Mouse (Mus musculus): ENCODE measurements around the gene Vps39. TPM values are rescaled to one million over a fixed set of nuclear protein-coding genes. Genes with fewer than 3 reads are reported as not detected.

The Vps39 gene
- polyA plus RNA-seq, 1 experiment from 2014 or later = 20.5 TPM

- no peaks in the 10 kb centered on the region for H3K9me3 ChIP-seq (ENCODE audit: control insufficient read depth, low read length)
- H3K4me3 ChIP-seq (ENCODE audit: control insufficient read depth in 1 of 2, insufficient read depth in 1 of 2, low read depth in 1 of 2, low read length in 2 of 2) = no peak overlapping the region
- H3K27ac ChIP-seq (replicated peaks in 1 of 2; ENCODE audit: control insufficient read depth in 1 of 2, insufficient read depth in 1 of 2, low read depth in 2 of 2, low read length in 2 of 2) = no peak overlapping the region
- H3K9ac ChIP-seq (ENCODE audit: low read length) = no peak overlapping the region
- H3K27me3 ChIP-seq (ENCODE audit: control insufficient read depth, insufficient read depth, low read length) = no peaks in the 10 kb centered on the region
- peaks cover 88% of the 10 kb centered on the region for H3K36me3 ChIP-seq (ENCODE audit: control insufficient read depth, insufficient read depth, low read length)
- H3K4me2 ChIP-seq (ENCODE audit: low read length) = no peak overlapping the region
- 93% methylated on average over 4 of the region's 4 CpGs for WGBS
- H3K4me1 ChIP-seq (ENCODE audit: control insufficient read depth in 2 of 2, insufficient read depth in 2 of 2, low read length in 2 of 2) = no peaks in the 10 kb centered on the region
- no peak for ATAC-seq (ENCODE audit: insufficient number of reproducible peaks, insufficient read depth, low FRiP score, low read depth)
Measured at GRCm38 (mm10) chr2:120331575-120331974, 21.4 kb downstream of the Vps39 start.

- peaks cover 39% of the 10 kb centered on the region for H3K36me3 ChIP-seq (ENCODE audit: control insufficient read depth, insufficient read depth, low read length)
- ATAC-seq (ENCODE audit: insufficient number of reproducible peaks, insufficient read depth, low FRiP score, low read depth) = no peak
- H3K4me3 ChIP-seq (ENCODE audit: control insufficient read depth in 1 of 2, insufficient read depth in 1 of 2, low read depth in 1 of 2, low read length in 2 of 2) = no peak overlapping the region
- no peaks in the 10 kb centered on the region for H3K9me3 ChIP-seq (ENCODE audit: control insufficient read depth, low read length)
- H3K4me2 ChIP-seq (ENCODE audit: low read length) = no peak overlapping the region
- H3K4me1 ChIP-seq (ENCODE audit: control insufficient read depth in 2 of 2, insufficient read depth in 2 of 2, low read length in 2 of 2) = no peaks in the 10 kb centered on the region
- no peaks in the 10 kb centered on the region for H3K27me3 ChIP-seq (ENCODE audit: control insufficient read depth, insufficient read depth, low read length)
- H3K9ac ChIP-seq (ENCODE audit: low read length) = no peak overlapping the region
- WGBS = 66% methylated on average over 4 of the region's 4 CpGs
- H3K27ac ChIP-seq (replicated peaks in 1 of 2; ENCODE audit: control insufficient read depth in 1 of 2, insufficient read depth in 1 of 2, low read depth in 2 of 2, low read length in 2 of 2) = no peak overlapping the region
Measured at GRCm38 (mm10) chr2:120315077-120315476, 37.9 kb downstream of the Vps39 start.

GRCm38 (mm10) chr2:120314487-120314886, 38.5 kb downstream of the Vps39 start:
- Histone ChIP-seq H3K4me1 (ENCODE audit: control insufficient read depth in 2 of 2, insufficient read depth in 2 of 2, low read length in 2 of 2) (no peaks in the 10 kb centered on the region), H3K27ac (replicated peaks in 1 of 2; ENCODE audit: control insufficient read depth in 1 of 2, insufficient read depth in 1 of 2, low read depth in 2 of 2, low read length in 2 of 2) (no peak overlapping the region), H3K36me3 (ENCODE audit: control insufficient read depth, insufficient read depth, low read length) (peaks cover 37% of the 10 kb centered on the region), H3K27me3 (ENCODE audit: control insufficient read depth, insufficient read depth, low read length) (no peaks in the 10 kb centered on the region), H3K9me3 (ENCODE audit: control insufficient read depth, low read length) (no peaks in the 10 kb centered on the region), H3K4me3 (ENCODE audit: control insufficient read depth in 1 of 2, insufficient read depth in 1 of 2, low read depth in 1 of 2, low read length in 2 of 2) (no peak overlapping the region), H3K4me2 (ENCODE audit: low read length) (no peak overlapping the region), H3K9ac (ENCODE audit: low read length) (no peak overlapping the region)
- no peak for ATAC-seq (ENCODE audit: insufficient number of reproducible peaks, insufficient read depth, low FRiP score, low read depth)
- 85% methylated on average over 4 of the region's 4 CpGs for whole genome bisulfite sequencing

- Histone ChIP-seq H3K9me3 (ENCODE audit: control insufficient read depth, low read length) (no peaks in the 10 kb centered on the region), H3K27ac (replicated peaks in 1 of 2; ENCODE audit: control insufficient read depth in 1 of 2, insufficient read depth in 1 of 2, low read depth in 2 of 2, low read length in 2 of 2) (no peak within 1 kb of the TSS), H3K4me2 (ENCODE audit: low read length) (no peak within 1 kb of the TSS), H3K27me3 (ENCODE audit: control insufficient read depth, insufficient read depth, low read length) (no peaks in the 10 kb centered on the region), H3K4me3 (ENCODE audit: control insufficient read depth in 1 of 2, insufficient read depth in 1 of 2, low read depth in 1 of 2, low read length in 2 of 2) (no peak within 1 kb of the TSS), H3K36me3 (ENCODE audit: control insufficient read depth, insufficient read depth, low read length) (peaks cover 32% of the 10 kb centered on the region), H3K4me1 (ENCODE audit: control insufficient read depth in 2 of 2, insufficient read depth in 2 of 2, low read length in 2 of 2) (no peaks in the 10 kb centered on the region), H3K9ac (ENCODE audit: low read length) (no peak within 1 kb of the TSS)
- ATAC-seq (ENCODE audit: insufficient number of reproducible peaks, insufficient read depth, low FRiP score, low read depth) = no peak
- WGBS = 35% methylated on average over 3 of the region's 3 CpGs
Measured at GRCm38 (mm10) chr2:120313976-120314375, 39.0 kb downstream of the Vps39 start, which contains the start of gene Pla2g4f. Pla2g4f (minus strand) TSS chr2:120314165.

- Histone ChIP-seq H3K27ac (replicated peaks in 1 of 2; ENCODE audit: control insufficient read depth in 1 of 2, insufficient read depth in 1 of 2, low read depth in 2 of 2, low read length in 2 of 2) (no peak overlapping the region), H3K4me1 (ENCODE audit: control insufficient read depth in 2 of 2, insufficient read depth in 2 of 2, low read length in 2 of 2) (no peaks in the 10 kb centered on the region), H3K36me3 (ENCODE audit: control insufficient read depth, insufficient read depth, low read length) (peaks cover 16% of the 10 kb centered on the region), H3K4me2 (ENCODE audit: low read length) (no peak overlapping the region), H3K27me3 (ENCODE audit: control insufficient read depth, insufficient read depth, low read length) (no peaks in the 10 kb centered on the region), H3K9me3 (ENCODE audit: control insufficient read depth, low read length) (no peaks in the 10 kb centered on the region), H3K9ac (ENCODE audit: low read length) (no peak overlapping the region), H3K4me3 (ENCODE audit: control insufficient read depth in 1 of 2, insufficient read depth in 1 of 2, low read depth in 1 of 2, low read length in 2 of 2) (no peak overlapping the region)
- ATAC-seq (ENCODE audit: insufficient number of reproducible peaks, insufficient read depth, low FRiP score, low read depth) = no peak
- 83% methylated on average over 7 of the region's 7 CpGs for WGBS
Measured at GRCm38 (mm10) chr2:120312276-120312825, 40.6 kb downstream of the Vps39 start.

- Histone ChIP-seq H3K27me3 (ENCODE audit: control insufficient read depth, insufficient read depth, low read length) (no peaks in the 10 kb centered on the region), H3K4me1 (ENCODE audit: control insufficient read depth in 2 of 2, insufficient read depth in 2 of 2, low read length in 2 of 2) (no peaks in the 10 kb centered on the region; a peak in 1 of 4 replicates), H3K4me2 (ENCODE audit: low read length) (no peak overlapping the region), H3K36me3 (ENCODE audit: control insufficient read depth, insufficient read depth, low read length) (no peaks in the 10 kb centered on the region), H3K9me3 (ENCODE audit: control insufficient read depth, low read length) (no peaks in the 10 kb centered on the region), H3K4me3 (ENCODE audit: control insufficient read depth in 1 of 2, insufficient read depth in 1 of 2, low read depth in 1 of 2, low read length in 2 of 2) (no peak overlapping the region), H3K27ac (replicated peaks in 1 of 2; ENCODE audit: control insufficient read depth in 1 of 2, insufficient read depth in 1 of 2, low read depth in 2 of 2, low read length in 2 of 2) (no peak overlapping the region), H3K9ac (ENCODE audit: low read length) (no peak overlapping the region)
- WGBS = 3% methylated on average over 3 of the region's 3 CpGs
- ATAC-seq (ENCODE audit: insufficient number of reproducible peaks, insufficient read depth, low FRiP score, low read depth) = no peak
Measured at GRCm38 (mm10) chr2:120304113-120304512, 48.8 kb downstream of the Vps39 start.

- H3K27me3 ChIP-seq (ENCODE audit: control insufficient read depth, insufficient read depth, low read length) = no peaks in the 10 kb centered on the region
- H3K36me3 ChIP-seq (ENCODE audit: control insufficient read depth, insufficient read depth, low read length) = no peaks in the 10 kb centered on the region
- H3K4me3 ChIP-seq (ENCODE audit: control insufficient read depth in 1 of 2, insufficient read depth in 1 of 2, low read depth in 1 of 2, low read length in 2 of 2) = no peak overlapping the region
- H3K9ac ChIP-seq (ENCODE audit: low read length) = no peak overlapping the region
- H3K4me1 ChIP-seq (ENCODE audit: control insufficient read depth in 2 of 2, insufficient read depth in 2 of 2, low read length in 2 of 2) = no peaks in the 10 kb centered on the region; a peak in 1 of 4 replicates
- WGBS = 88% methylated on average over 6 of the region's 6 CpGs
- ATAC-seq (ENCODE audit: insufficient number of reproducible peaks, insufficient read depth, low FRiP score, low read depth) = no peak
- H3K4me2 ChIP-seq (ENCODE audit: low read length) = no peak overlapping the region
- no peak overlapping the region for H3K27ac ChIP-seq (replicated peaks in 1 of 2; ENCODE audit: control insufficient read depth in 1 of 2, insufficient read depth in 1 of 2, low read depth in 2 of 2, low read length in 2 of 2)
- H3K9me3 ChIP-seq (ENCODE audit: control insufficient read depth, low read length) = no peaks in the 10 kb centered on the region
Measured at GRCm38 (mm10) chr2:120301076-120301475, 51.9 kb downstream of the Vps39 start.

- H3K9ac ChIP-seq (ENCODE audit: low read length) = no peak overlapping the region
- H3K4me2 ChIP-seq (ENCODE audit: low read length) = no peak overlapping the region
- H3K4me1 ChIP-seq (ENCODE audit: control insufficient read depth in 2 of 2, insufficient read depth in 2 of 2, low read length in 2 of 2) = no peaks in the 10 kb centered on the region; a peak in 1 of 4 replicates
- ATAC-seq (ENCODE audit: insufficient number of reproducible peaks, insufficient read depth, low FRiP score, low read depth) = no peak
- no peaks in the 10 kb centered on the region for H3K9me3 ChIP-seq (ENCODE audit: control insufficient read depth, low read length)
- H3K36me3 ChIP-seq (ENCODE audit: control insufficient read depth, insufficient read depth, low read length) = no peaks in the 10 kb centered on the region
- WGBS = 81% methylated on average over 4 of the region's 4 CpGs
- no peak overlapping the region for H3K27ac ChIP-seq (replicated peaks in 1 of 2; ENCODE audit: control insufficient read depth in 1 of 2, insufficient read depth in 1 of 2, low read depth in 2 of 2, low read length in 2 of 2)
- no peak overlapping the region for H3K4me3 ChIP-seq (ENCODE audit: control insufficient read depth in 1 of 2, insufficient read depth in 1 of 2, low read depth in 1 of 2, low read length in 2 of 2)
- H3K27me3 ChIP-seq (ENCODE audit: control insufficient read depth, insufficient read depth, low read length) = no peaks in the 10 kb centered on the region
Measured at GRCm38 (mm10) chr2:120299866-120300265, 53.1 kb downstream of the Vps39 start.

Data from heart, embryonic 14.5 days (tissue).